Mouse (Mus musculus): ENCODE results near the gene Tesc. TPM values are rescaled to one million over a fixed set of nuclear protein-coding genes. Genes with fewer than 3 reads are reported as not detected.

Tesc gene
- total RNA-seq, 2 experiments from 2014 or later: 0.78 to 1.4 TPM

- intact Hi-C loops (cut with DNase I; ENCODE audit: low total_unique reads): no loop called here
- no peak for DNase-seq
Measured at GRCm38 (mm10) chr5:118010872-118011271, 16.7 kb upstream of the Tesc start.

GRCm38 (mm10) chr5:118011796-118012195, 15.7 kb upstream of the Tesc start:
- intact Hi-C loops (cut with DNase I; ENCODE audit: low total_unique reads): no loop called here

GRCm38 (mm10) chr5:118015028-118015427, 12.5 kb upstream of the Tesc start:
- peak; percentile 51 for DNase-seq
- intact Hi-C loops (cut with DNase I; ENCODE audit: low total_unique reads): no loop called here

More at GRCm38 (mm10) chr5:118011796-118012195, 15.7 kb upstream of the Tesc start:
- no peak for DNase-seq

- no peak for DNase-seq
- intact Hi-C loops (cut with DNase I; ENCODE audit: low total_unique reads): no loop called here
Measured at GRCm38 (mm10) chr5:118015669-118016068, 11.9 kb upstream of the Tesc start.

- intact Hi-C loops (cut with DNase I; ENCODE audit: low total_unique reads): no loop called here
- no peak for DNase-seq
Measured at GRCm38 (mm10) chr5:118017527-118017926, 10.0 kb upstream of the Tesc start.

GRCm38 (mm10) chr5:118019905-118020304, 7.6 kb upstream of the Tesc start:
- no peak for DNase-seq
- intact Hi-C loops (cut with DNase I; ENCODE audit: low total_unique reads): no loop called here

GRCm38 (mm10) chr5:118023053-118023452, 4.5 kb upstream of the Tesc start:
- intact Hi-C loops (cut with DNase I; ENCODE audit: low total_unique reads): no loop called here
- DNase-seq: no peak

GRCm38 (mm10) chr5:118025880-118026279, 1.7 kb upstream of the Tesc start:
- intact Hi-C loops (cut with DNase I; ENCODE audit: low total_unique reads): no loop called here
- no peak for DNase-seq

GRCm38 (mm10) chr5:118026343-118026742, 1.2 kb upstream of the Tesc start:
- DNase-seq: no peak
- intact Hi-C loops (cut with DNase I; ENCODE audit: low total_unique reads): no loop called here

- intact Hi-C loops (cut with DNase I; ENCODE audit: low total_unique reads): no loop called here
Measured at GRCm38 (mm10) chr5:118027101-118027697, 344 bp upstream of the Tesc start.

GRCm38 (mm10) chr5:118028191-118029034, 870 bp downstream of the Tesc start:
- intact Hi-C loops (cut with DNase I; ENCODE audit: low total_unique reads): no loop called here
- DNase-seq: no peak

More at GRCm38 (mm10) chr5:118027101-118027697, 344 bp upstream of the Tesc start:
- no peak for DNase-seq

GRCm38 (mm10) chr5:118029035-118029408, 1.5 kb downstream of the Tesc start:
- DNase-seq: no peak
- intact Hi-C loops (cut with DNase I; ENCODE audit: low total_unique reads): no loop called here

- no peak for DNase-seq
- intact Hi-C loops (cut with DNase I; ENCODE audit: low total_unique reads): no loop called here
Measured at GRCm38 (mm10) chr5:118029420-118029819, 1.9 kb downstream of the Tesc start.

- no peak for DNase-seq
- intact Hi-C loops (cut with DNase I; ENCODE audit: low total_unique reads): no loop called here
Measured at GRCm38 (mm10) chr5:118030022-118030675, 2.6 kb downstream of the Tesc start.

GRCm38 (mm10) chr5:118031059-118031458, 3.5 kb downstream of the Tesc start:
- DNase-seq: no peak
- intact Hi-C loops (cut with DNase I; ENCODE audit: low total_unique reads): no loop called here

- intact Hi-C loops (cut with DNase I; ENCODE audit: low total_unique reads): no loop called here
- no peak for DNase-seq
Measured at GRCm38 (mm10) chr5:118031508-118031907, 4.0 kb downstream of the Tesc start.

GRCm38 (mm10) chr5:118033328-118033727, 5.8 kb downstream of the Tesc start:
- intact Hi-C loops (cut with DNase I; ENCODE audit: low total_unique reads): no loop called here

GRCm38 (mm10) chr5:118033740-118034139, 6.2 kb downstream of the Tesc start:
- intact Hi-C loops (cut with DNase I; ENCODE audit: low total_unique reads): no loop called here
- no peak for DNase-seq

More at GRCm38 (mm10) chr5:118033328-118033727, 5.8 kb downstream of the Tesc start:
- DNase-seq: no peak

- no peak for DNase-seq
- intact Hi-C loops (cut with DNase I; ENCODE audit: low total_unique reads): no loop called here
Measured at GRCm38 (mm10) chr5:118034632-118035031, 7.1 kb downstream of the Tesc start.

- no peak for DNase-seq
- intact Hi-C loops (cut with DNase I; ENCODE audit: low total_unique reads): no loop called here
Measured at GRCm38 (mm10) chr5:118035786-118036185, 8.2 kb downstream of the Tesc start.

Data from gastrocnemius, postnatal 14 days (tissue).